Mouse (Mus musculus): ENCODE measurements at regions not wholly inside any gene's neighbourhood (a gene's known extent, or its start where the extent isn't known, plus 50 kb on each side); places are given as distances from the start of the nearest gene placed in this dataset.
A peak's percentile ranks its signal among the peaks of the same experiment; 100 is the strongest.

GRCm38 (mm10) chr9:100404426-100404825, 82.2 kb downstream of the Il20rb start:
- DNase-seq, result no peak

- DNase-seq, result peak; percentile 59
Measured at GRCm38 (mm10) chr9:100400366-100400765, 86.2 kb downstream of the Il20rb start.

GRCm38 (mm10) chr9:100396340-100396910, 90.2 kb downstream of the Il20rb start:
- DNase-seq, result no peak

- DNase-seq, result peak; percentile 80
Measured at GRCm38 (mm10) chr9:100395711-100396110, 90.9 kb downstream of the Il20rb start.

GRCm38 (mm10) chr9:100394632-100395031, 92.0 kb downstream of the Il20rb start:
- no peak for DNase-seq

- no peak for DNase-seq
Measured at GRCm38 (mm10) chr9:100394166-100394565, 92.4 kb downstream of the Il20rb start.

GRCm38 (mm10) chr9:100392262-100392661, 94.3 kb downstream of the Il20rb start:
- no peak for DNase-seq

GRCm38 (mm10) chr9:100391566-100392213, 94.9 kb downstream of the Il20rb start:
- DNase-seq, result no peak

- no peak for DNase-seq
Measured at GRCm38 (mm10) chr9:100388393-100388792, 98.2 kb downstream of the Il20rb start.

GRCm38 (mm10) chr9:100387171-100387685, 99.4 kb downstream of the Il20rb start:
- DNase-seq, result no peak

- DNase-seq, result peak; percentile 68
Measured at GRCm38 (mm10) chr9:100382492-100382891, 104.1 kb downstream of the Il20rb start.

- no peak for DNase-seq
Measured at GRCm38 (mm10) chr9:100369921-100370320, 116.7 kb downstream of the Il20rb start.

- DNase-seq, result no peak
Measured at GRCm38 (mm10) chr9:100366816-100367215, 119.8 kb downstream of the Il20rb start.

GRCm38 (mm10) chr9:100359934-100360716, 126.5 kb downstream of the Il20rb start:
- DNase-seq, result peak; percentile 27

GRCm38 (mm10) chr9:100357553-100357952, 129.0 kb downstream of the Il20rb start:
- no peak for DNase-seq

GRCm38 (mm10) chr9:100340796-100341195, 145.8 kb downstream of the Il20rb start:
- no peak for DNase-seq

- no peak for DNase-seq
Measured at GRCm38 (mm10) chr9:100307765-100308164, 178.8 kb downstream of the Il20rb start.

GRCm38 (mm10) chr9:100307364-100307763, 179.2 kb downstream of the Il20rb start:
- no peak for DNase-seq

GRCm38 (mm10) chr9:100303762-100304161, 182.8 kb downstream of the Il20rb start:
- DNase-seq, result no peak

- DNase-seq, result no peak
Measured at GRCm38 (mm10) chr9:100301613-100302012, 185.0 kb downstream of the Il20rb start.

GRCm38 (mm10) chr9:100277361-100277760, 209.2 kb downstream of the Il20rb start:
- DNase-seq, result no peak

- DNase-seq, result no peak
Measured at GRCm38 (mm10) chr9:100266528-100267387, 219.8 kb downstream of the Il20rb start.

GRCm38 (mm10) chr9:100252409-100252808, 234.2 kb downstream of the Il20rb start:
- no peak for DNase-seq

Data from kidney, postnatal 14 days (tissue).